Mouse (Mus musculus): Measurements from ENCODE around the gene Notch3.
"Not testable (repeated sequence)": the region's sequence is repeated elsewhere in the genome, so short reads cannot be mapped to it uniquely, and the experiment has no call there.

GRCm38 (mm10) chr17:32117872-32118421, 48.7 kb downstream of the Notch3 start:
- not testable (repeated sequence) for TF ChIP-seq GATA1, TAL1 (IDR thresholded peaks at IDR 0.05; ENCODE audit: low read length)
